Mouse (Mus musculus): ENCODE results near the gene Cds1.

The Cds1 gene

GRCm38 (mm10) chr5:101764554-101765347 lies at the start of gene Cds1:
Gene Cds1 (plus strand): TSS chr5:101765130.
- peak; percentile 39 to 65 for DNase-seq (ENCODE audit: low spot score in 2 of 2)

GRCm38 (mm10) chr5:101724216-101724615 lies 40.7 kb upstream of the Cds1 start:
- DNase-seq (ENCODE audit: low spot score in 2 of 2), result no peak

GRCm38 (mm10) chr5:101724756-101725155 lies 40.2 kb upstream of the Cds1 start:
- DNase-seq (ENCODE audit: low spot score in 2 of 2), result no peak

DNA sequence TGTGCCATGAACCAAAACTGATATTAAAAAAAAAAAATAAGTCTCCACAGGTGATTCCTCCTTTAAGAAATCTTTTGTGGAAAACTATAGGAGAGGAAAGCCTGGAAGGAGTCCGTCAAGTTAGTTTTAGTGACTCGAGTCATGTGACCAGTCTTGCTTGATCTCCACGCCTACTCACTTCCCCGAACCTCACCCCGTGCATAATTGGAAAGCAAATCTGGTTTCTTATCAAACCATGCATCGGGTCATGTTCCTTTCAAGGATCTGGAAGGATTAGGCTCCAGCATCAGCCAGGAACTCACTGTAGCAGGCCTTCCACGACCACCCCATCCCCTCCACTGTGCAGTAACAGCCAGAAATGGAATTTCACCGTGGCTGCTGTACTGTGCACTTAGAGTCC lies 39.2 kb upstream of the Cds1 start:
- no peak for DNase-seq (ENCODE audit: low spot score in 2 of 2)

DNA sequence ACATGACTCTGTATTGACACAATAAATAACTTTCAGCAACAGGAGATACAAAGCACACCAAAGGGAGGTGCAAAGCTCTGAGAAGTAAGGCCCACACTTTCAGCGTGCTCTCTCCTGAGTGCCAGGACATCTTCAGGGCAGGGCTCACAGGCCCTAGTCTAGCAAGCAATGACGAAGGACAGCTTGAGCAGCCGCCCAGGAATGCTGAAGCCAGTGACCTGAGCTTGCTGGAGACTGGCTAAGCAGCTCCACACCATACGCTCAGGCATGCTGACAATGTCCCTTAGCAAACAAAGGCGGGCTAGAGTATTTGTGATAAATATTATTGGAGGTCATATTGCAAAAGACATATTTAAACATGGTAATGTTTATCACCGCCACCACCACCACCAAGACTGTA lies 38.6 kb upstream of the Cds1 start:
- DNase-seq (ENCODE audit: low spot score in 2 of 2), result no peak

- DNase-seq (ENCODE audit: low spot score in 2 of 2), result no peak
Measured at GRCm38 (mm10) chr5:101728304-101728905, 36.5 kb upstream of the Cds1 start.

DNA sequence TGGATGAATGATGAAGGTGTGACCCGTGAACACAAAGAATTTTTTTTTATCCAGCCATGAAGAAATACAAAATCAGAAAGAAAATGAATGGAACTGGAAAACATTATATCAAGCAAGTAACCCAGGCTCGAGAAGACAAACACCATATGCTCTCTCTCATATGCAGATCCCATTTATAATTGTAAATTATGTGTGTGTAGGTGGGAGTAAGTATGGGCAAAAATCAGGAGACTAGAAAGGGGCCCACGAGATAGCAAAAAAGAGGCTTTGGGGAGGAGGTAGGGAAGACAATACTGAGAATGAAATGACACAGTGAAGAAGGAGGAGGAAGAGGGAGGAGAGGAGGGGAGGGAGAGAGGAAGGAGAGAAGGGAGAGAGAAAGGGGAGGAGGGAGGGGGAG lies 27.6 kb upstream of the Cds1 start:
- no peak for DNase-seq (ENCODE audit: low spot score in 2 of 2)

GRCm38 (mm10) chr5:101740471-101741223 lies 24.3 kb upstream of the Cds1 start:
- DNase-seq (ENCODE audit: low spot score in 2 of 2), result no peak

GRCm38 (mm10) chr5:101741224-101741591 lies 23.7 kb upstream of the Cds1 start:
- DNase-seq (ENCODE audit: low spot score in 2 of 2), result no peak

DNA sequence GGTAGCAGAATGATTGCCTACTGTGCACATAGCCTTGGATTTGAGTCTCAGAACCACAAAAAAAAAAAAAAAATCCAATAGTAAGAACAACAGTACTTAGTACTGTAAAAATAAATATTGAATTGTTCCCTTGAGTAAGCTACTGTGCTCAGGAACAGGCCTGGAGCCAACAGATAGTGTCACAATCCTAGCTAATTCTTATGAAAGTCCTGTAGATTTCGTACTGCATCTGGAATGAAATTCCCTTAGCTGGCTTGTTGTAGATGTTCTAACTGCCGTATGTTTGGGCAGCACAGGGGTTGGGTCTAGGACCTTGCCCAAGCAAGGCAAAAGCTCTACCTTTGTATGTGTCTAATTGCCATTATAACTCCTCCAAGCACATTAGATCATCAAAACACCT lies 22.9 kb upstream of the Cds1 start:
- no peak for DNase-seq (ENCODE audit: low spot score in 2 of 2)

DNA sequence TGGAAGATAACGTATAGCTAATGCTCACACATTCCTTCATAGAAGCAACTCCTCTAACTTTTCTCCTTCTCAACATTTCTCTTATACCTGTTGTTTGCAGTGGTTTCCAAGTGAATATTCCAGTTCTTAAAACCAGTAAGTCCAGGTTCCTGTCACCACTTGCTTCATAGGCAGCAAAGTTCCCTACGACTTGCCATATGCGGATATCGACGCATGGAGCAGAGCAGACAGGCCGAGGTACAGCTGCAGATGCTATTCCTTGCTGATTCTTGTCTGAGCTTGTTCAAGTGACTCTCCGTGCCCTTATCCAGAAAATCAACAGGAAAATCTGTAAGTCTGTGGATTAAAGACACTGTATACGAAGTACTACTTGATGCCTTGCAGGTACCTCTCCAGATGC lies 22.5 kb upstream of the Cds1 start:
- DNase-seq (ENCODE audit: low spot score in 2 of 2), result no peak

GRCm38 (mm10) chr5:101744886-101745285 lies 20.0 kb upstream of the Cds1 start:
- DNase-seq (ENCODE audit: low spot score in 2 of 2), result no peak

DNA sequence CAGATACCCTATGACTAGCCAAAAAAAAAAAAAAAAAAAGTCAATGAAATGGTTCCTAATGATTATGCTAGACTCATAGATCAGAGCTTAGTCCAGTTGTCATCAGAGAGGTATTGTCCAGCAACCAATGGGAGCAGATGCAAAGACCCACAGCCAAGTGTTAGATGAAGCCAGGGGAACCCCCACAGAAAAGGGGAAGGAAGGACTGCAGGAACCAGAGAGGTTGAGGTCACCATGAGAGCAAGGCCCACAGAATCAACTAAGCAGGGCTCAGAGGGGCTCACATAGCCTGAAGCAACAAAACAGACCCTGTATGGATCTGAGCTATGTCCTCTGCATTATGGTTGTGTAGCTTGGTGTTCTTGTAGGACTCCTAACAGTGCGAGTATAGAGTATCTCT lies 11.2 kb upstream of the Cds1 start:
- DNase-seq (ENCODE audit: low spot score in 2 of 2), result no peak

DNA sequence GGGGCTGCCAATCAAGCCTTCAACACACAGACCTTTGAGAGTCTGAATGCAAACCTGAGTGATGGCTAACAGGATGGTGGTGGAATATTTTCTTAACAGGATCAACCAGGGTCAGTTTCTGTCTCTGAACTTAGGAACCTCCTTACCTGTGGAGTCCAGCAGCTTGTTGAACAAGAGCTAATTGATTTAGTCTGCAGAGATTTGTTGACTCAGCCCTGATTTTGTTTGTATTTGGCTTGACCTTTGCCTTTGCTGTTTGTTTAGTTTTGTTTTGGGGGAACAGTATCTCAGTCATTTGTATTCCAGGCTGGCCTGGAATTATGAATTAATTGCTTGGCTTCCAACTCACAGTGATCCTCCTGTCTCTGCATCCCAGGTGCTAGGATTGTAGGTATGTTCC lies 7.3 kb upstream of the Cds1 start:
- no peak for DNase-seq (ENCODE audit: low spot score in 2 of 2)

DNA sequence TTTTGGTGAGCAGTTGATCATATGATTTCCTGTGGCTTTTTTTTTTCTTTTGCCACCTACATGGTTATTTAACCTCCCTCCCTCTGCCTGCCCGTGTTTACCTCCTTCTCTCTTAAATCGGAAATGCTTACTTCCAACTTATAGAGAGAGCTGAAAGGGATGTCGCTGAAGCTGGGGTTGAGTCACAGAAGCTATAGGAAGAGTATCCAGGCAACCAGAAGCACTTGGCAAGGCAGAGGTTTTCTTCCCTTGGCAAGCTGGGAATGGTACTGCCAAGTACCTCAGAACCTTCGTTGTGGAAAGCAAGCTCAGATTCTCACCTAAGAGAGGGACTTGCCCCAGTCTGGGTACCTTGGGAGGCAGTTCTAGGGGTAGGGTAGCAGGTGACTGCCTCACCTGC lies 3.2 kb upstream of the Cds1 start:
- DNase-seq (ENCODE audit: low spot score in 2 of 2), result no peak

GRCm38 (mm10) chr5:101763571-101763970 lies 1.4 kb upstream of the Cds1 start:
- DNase-seq (ENCODE audit: low spot score in 2 of 2), result no peak

GRCm38 (mm10) chr5:101765390-101765901 lies 516 bp downstream of the Cds1 start:
- DNase-seq (ENCODE audit: low spot score in 2 of 2), result peak in 1 of 2 experiments; percentile 23

DNA sequence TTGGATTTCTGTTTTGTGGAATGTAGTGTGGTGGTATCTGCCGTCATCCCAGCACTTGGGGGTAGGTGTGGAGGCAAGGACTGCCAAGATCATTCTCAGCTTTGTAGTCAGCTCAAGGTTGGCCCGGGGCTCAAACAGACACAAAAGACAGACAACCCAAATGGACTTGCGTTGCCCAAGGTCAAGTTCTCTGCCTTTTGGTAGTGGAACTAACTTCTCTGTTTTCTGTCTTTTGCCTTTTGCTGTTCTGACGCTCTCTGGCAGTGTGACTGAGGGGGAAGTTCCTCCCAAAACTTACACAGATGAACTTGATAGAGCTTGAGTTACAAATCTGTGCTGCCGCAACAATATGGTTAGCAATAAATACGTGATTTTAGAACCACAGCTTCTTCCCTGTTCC lies 1.3 kb downstream of the Cds1 start:
- no peak for DNase-seq (ENCODE audit: low spot score in 2 of 2)

DNA sequence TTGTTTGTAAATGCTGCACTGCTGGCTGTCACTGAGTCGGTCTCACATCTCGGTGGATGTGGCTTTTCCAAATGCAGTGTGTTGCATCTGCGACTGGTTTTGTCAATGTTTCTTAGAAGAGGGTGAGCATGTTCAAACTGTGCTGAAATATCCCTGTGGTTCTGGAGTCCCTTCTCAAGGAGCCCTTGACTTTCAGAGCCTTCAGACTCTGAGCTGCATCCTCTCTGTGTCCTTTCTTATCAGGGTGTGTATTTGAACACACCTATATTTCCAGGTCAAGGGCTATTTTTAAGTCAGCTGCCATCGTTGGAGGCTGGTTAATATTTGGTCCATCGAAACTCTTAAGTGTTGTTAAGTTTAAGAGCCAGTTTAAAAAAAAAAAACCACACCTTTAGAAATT lies 2.2 kb downstream of the Cds1 start:
- no peak for DNase-seq (ENCODE audit: low spot score in 2 of 2)

DNA sequence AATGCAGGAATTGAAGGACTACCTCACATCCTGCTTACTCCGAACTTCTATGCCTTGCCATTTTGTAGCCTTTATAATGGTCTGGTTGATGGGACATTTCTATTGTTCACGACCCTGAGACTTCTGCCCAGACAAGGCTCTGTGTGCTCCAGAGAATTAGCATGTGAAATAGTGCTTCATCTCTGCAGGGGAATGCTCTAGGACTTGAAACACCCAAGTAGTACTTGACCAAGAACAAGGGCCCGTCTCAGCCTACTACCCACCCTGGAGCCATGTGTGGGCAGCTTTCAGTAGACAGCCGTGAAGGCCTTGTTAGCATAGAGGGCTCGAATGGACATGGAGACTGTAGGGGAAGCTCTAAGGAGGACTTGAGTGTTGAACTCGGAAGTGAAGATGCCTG lies 2.6 kb downstream of the Cds1 start:
- DNase-seq (ENCODE audit: low spot score in 2 of 2), result no peak

- no peak for DNase-seq (ENCODE audit: low spot score in 2 of 2)
Measured at GRCm38 (mm10) chr5:101768558-101768957, 3.6 kb downstream of the Cds1 start.

GRCm38 (mm10) chr5:101772621-101773020 lies 7.7 kb downstream of the Cds1 start:
- no peak for DNase-seq (ENCODE audit: low spot score in 2 of 2)

- no peak for DNase-seq (ENCODE audit: low spot score in 2 of 2)
Measured at GRCm38 (mm10) chr5:101775262-101775661, 10.3 kb downstream of the Cds1 start.
